Mouse (Mus musculus): ENCODE measurements around the gene Gm4187.
"Not testable (repeated sequence)": the region's sequence is repeated elsewhere in the genome, so short reads cannot be mapped to it uniquely, and the experiment has no call there.

The Gm4187 gene

GRCm38 (mm10) chr7:22329617-22330016 lies at the start of gene Gm4187:
Gm4187 (minus strand) TSS chr7:22329717.
- DNase-seq (ENCODE audit: low read depth, low spot score), result not testable (repeated sequence)

- not testable (repeated sequence) for DNase-seq (ENCODE audit: low read depth, low spot score)
These were observed 41.4 kb upstream of the Gm4187 start, which contains the start of gene Gm8660 for GRCm38 (mm10) chr7:22370939-22371338. Gm8660 (minus strand) TSS chr7:22371039.

All from retina, postnatal 7 days (tissue).